Mouse (Mus musculus): ENCODE data around the gene Gm12355.

GRCm38 (mm10) chr11:98602090-98602690, 23.3 kb downstream of the Gm12355 start:
- TF ChIP-seq CTCF (conservative IDR thresholded peaks at IDR 0.05; ENCODE audit: low read length) (no peak), NANOG (IDR thresholded peaks at IDR 0.05; ENCODE audit: borderline replicate concordance, low read length) (no peak)

Measured in E14TG2a.4 (cell line).